Mouse (Mus musculus) E14TG2a.4 (cell line): Measurements from ENCODE around the gene Prm1.

Experiments
- CTCF ChIP-seq: conservative IDR thresholded peaks from 2 replicates; pipeline ENCODE4 v1.5.1; 2014; ENCODE audit warnings: low read length
- NANOG ChIP-seq: IDR thresholded peaks from 2 replicates; pipeline ENCODE4 v1.6.1; 2014; ENCODE audit warnings: borderline replicate concordance, low read length, mixed read lengths
- POU5F1 ChIP-seq: IDR thresholded peaks from 2 replicates; pipeline ENCODE4 v1.6.1; 2014; ENCODE audit warnings: low read length, borderline replicate concordance

GRCm38 (mm10) chr16:10784793-10785370, 20.8 kb downstream of the Prm1 start:
- TF ChIP-seq CTCF (no peak), POU5F1 (no peak), NANOG (no peak)
